Mouse (Mus musculus): Measurements from ENCODE around the gene Ica1.

- TF ChIP-seq CTCF (IDR thresholded peaks at IDR 0.05): no peak
- no peak for TF ChIP-seq EP300 (IDR thresholded peaks at IDR 0.05)
These were observed 8.5 kb downstream of the Ica1 start for GRCm38 (mm10) chr6:8769803-8770202.
